Mouse (Mus musculus): ENCODE results near the gene Tenm4. TPM values are rescaled to one million over a fixed set of nuclear protein-coding genes. Genes with fewer than 3 reads are reported as not detected.

The Tenm4 gene
- total and polyA plus RNA-seq, 2 experiments from 2014 or later = 1.4 to 5.9 TPM

GRCm38 (mm10) chr7:96363311-96363710 lies 192.3 kb downstream of the Tenm4 start:
- Histone ChIP-seq H3K4me3 (ENCODE audit: low read depth, low read length) (no peak overlapping the region), H3K9me3 (replicated peaks; ENCODE audit: control insufficient read depth, low read length) (no peaks in the 10 kb centered on the region), H3K4me1 (ENCODE audit: control insufficient read depth, insufficient read depth) (no peaks in the 10 kb centered on the region), H3K9ac (replicated peaks; ENCODE audit: low read depth, low read length) (no peak overlapping the region), H3K27ac (ENCODE audit: low read depth) (no peak overlapping the region), H3K27me3 (ENCODE audit: control insufficient read depth, insufficient read depth, low read length) (no peaks in the 10 kb centered on the region), H3K4me2 (ENCODE audit: low read depth, low read length) (no peak overlapping the region), H3K36me3 (replicated peaks; ENCODE audit: control insufficient read depth, insufficient read depth, low read length) (no peaks in the 10 kb centered on the region)
- DNase-seq (ENCODE audit: low spot score) (no peak), ATAC-seq (ENCODE audit: insufficient read depth, low read depth) (no peak)
- TF ChIP-seq EP300 (IDR thresholded peaks at IDR 0.05; ENCODE audit: low read depth) (no peak), CTCF (IDR thresholded peaks at IDR 0.05; ENCODE audit: low read depth) (no peak)
- WGBS = 39% methylated on average over 3 of the region's 3 CpGs

DNA sequence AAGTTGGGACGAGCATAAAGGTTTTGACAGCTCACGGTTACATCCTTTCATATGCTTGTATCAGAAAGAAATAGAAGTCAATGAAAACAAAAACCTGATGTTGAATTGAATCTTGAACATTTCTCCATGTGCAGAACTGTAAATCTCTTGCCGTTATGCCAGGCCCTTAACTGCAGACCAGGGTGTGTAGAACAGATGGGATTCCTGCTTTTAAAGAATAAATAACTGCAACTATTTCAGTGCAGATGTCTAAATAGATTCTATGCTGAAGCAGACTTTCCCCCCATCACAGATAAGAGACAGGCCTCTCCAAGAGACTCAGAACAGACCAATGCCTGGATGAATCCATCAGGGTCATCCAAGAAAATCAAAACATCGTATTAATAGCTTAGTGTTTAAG lies 198.9 kb downstream of the Tenm4 start:
- DNase-seq (ENCODE audit: low spot score) (no peak), ATAC-seq (ENCODE audit: insufficient read depth, low read depth) (no peak)
- Histone ChIP-seq H3K4me2 (ENCODE audit: low read depth, low read length) (no peak overlapping the region), H3K9ac (replicated peaks; ENCODE audit: low read depth, low read length) (no peak overlapping the region), H3K9me3 (replicated peaks; ENCODE audit: control insufficient read depth, low read length) (no peaks in the 10 kb centered on the region), H3K27me3 (ENCODE audit: control insufficient read depth, insufficient read depth, low read length) (no peaks in the 10 kb centered on the region), H3K27ac (ENCODE audit: low read depth) (no peak overlapping the region), H3K4me3 (ENCODE audit: low read depth, low read length) (no peak overlapping the region), H3K36me3 (replicated peaks; ENCODE audit: control insufficient read depth, insufficient read depth, low read length) (no peaks in the 10 kb centered on the region), H3K4me1 (ENCODE audit: control insufficient read depth, insufficient read depth) (no peaks in the 10 kb centered on the region)
- WGBS = 89% methylated on average over 4 of the region's 4 CpGs
- no peak for TF ChIP-seq CTCF (IDR thresholded peaks at IDR 0.05; ENCODE audit: low read depth)
- TF ChIP-seq EP300 (IDR thresholded peaks at IDR 0.05; ENCODE audit: low read depth) = no peak

- DNase-seq (ENCODE audit: low spot score) (no peak), ATAC-seq (ENCODE audit: insufficient read depth, low read depth) (no peak)
- H3K27ac ChIP-seq (ENCODE audit: low read depth) = no peak overlapping the region
- no peak overlapping the region for H3K4me2 ChIP-seq (ENCODE audit: low read depth, low read length)
- no peaks in the 10 kb centered on the region for H3K27me3 ChIP-seq (ENCODE audit: control insufficient read depth, insufficient read depth, low read length)
- H3K36me3 ChIP-seq (replicated peaks; ENCODE audit: control insufficient read depth, insufficient read depth, low read length) = no peaks in the 10 kb centered on the region
- no peak overlapping the region for H3K9ac ChIP-seq (replicated peaks; ENCODE audit: low read depth, low read length)
- no peaks in the 10 kb centered on the region for H3K9me3 ChIP-seq (replicated peaks; ENCODE audit: control insufficient read depth, low read length)
- no peak for TF ChIP-seq CTCF (IDR thresholded peaks at IDR 0.05; ENCODE audit: low read depth)
- TF ChIP-seq EP300 (IDR thresholded peaks at IDR 0.05; ENCODE audit: low read depth) = no peak
- H3K4me3 ChIP-seq (ENCODE audit: low read depth, low read length) = no peak overlapping the region
- WGBS = 41% methylated on average over 6 of the region's 6 CpGs
- H3K4me1 ChIP-seq (ENCODE audit: control insufficient read depth, insufficient read depth) = no peaks in the 10 kb centered on the region
These were observed 203.1 kb downstream of the Tenm4 start for GRCm38 (mm10) chr7:96374004-96374663.

DNA sequence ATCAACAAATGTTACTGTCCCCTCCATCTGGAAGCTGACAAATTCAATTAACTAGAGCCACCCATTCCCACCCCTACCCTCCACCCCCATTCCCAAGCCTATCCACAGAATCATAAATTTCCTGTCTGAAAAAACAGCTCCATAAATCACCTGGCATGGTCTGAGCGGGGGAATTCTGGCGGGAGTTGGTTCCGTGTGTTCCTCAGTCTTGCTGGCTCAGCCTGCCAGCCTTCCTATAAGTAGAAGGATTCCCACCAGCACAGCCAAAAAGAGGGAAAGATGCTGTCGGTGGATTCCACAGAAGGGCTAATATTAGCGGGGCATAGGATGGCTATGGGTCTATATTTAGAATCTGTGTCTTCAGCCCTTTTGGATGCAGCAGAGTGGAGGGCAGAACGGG lies 204.5 kb downstream of the Tenm4 start:
- no peaks in the 10 kb centered on the region for H3K9me3 ChIP-seq (replicated peaks; ENCODE audit: control insufficient read depth, low read length)
- no peaks in the 10 kb centered on the region for H3K4me1 ChIP-seq (ENCODE audit: control insufficient read depth, insufficient read depth)
- no peaks in the 10 kb centered on the region for H3K27me3 ChIP-seq (ENCODE audit: control insufficient read depth, insufficient read depth, low read length)
- DNase-seq (ENCODE audit: low spot score) (peak; percentile 18), ATAC-seq (ENCODE audit: insufficient read depth, low read depth) (no peak)
- H3K4me2 ChIP-seq (ENCODE audit: low read depth, low read length) = no peak overlapping the region
- TF ChIP-seq EP300 (IDR thresholded peaks at IDR 0.05; ENCODE audit: low read depth) (no peak), CTCF (IDR thresholded peaks at IDR 0.05; ENCODE audit: low read depth) (no peak)
- 38% methylated on average over 6 of the region's 6 CpGs for WGBS
- H3K36me3 ChIP-seq (replicated peaks; ENCODE audit: control insufficient read depth, insufficient read depth, low read length) = no peaks in the 10 kb centered on the region
- H3K4me3 ChIP-seq (ENCODE audit: low read depth, low read length) = no peak overlapping the region
- no peak overlapping the region for H3K9ac ChIP-seq (replicated peaks; ENCODE audit: low read depth, low read length)
- no peak overlapping the region for H3K27ac ChIP-seq (ENCODE audit: low read depth)

DNA sequence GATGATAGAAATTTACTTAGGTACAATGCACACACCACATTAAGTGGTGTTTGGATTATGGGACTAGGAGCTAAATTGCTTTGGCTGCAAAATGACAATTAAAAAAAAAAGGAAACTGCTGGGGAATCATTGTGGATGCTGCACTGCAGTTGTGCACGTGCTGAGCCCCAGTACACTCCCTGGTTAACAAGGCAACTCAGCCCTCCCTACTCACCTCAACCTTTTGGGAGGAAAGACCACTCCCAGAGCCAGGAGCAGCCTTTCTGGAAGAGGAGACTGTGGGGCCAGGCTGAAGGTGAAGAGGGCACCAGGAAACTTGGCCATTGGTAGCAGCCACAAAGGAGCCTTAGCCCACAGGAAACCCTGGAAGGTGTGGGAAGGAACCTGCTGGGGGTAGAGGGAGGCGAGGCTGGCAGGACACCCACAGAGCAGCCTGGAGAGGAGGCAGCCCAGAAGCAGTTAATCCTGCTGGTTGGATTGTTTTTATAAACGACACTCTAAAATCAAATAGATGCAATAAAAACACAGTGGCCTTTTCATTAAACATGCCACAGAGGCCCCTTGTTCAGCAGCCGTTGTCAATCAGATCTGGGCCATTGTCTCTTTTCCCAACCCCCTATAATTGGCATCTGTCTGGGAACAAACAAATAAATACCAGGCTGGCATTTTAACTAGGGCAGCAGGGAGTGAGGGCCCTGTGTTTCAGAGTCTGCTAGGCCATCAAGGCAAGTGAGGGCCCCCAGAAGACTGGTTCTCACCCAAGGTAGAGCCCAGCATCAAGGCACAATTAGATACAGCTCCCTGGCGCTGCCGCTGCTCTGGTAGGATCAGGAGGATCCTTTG lies 212.9 kb downstream of the Tenm4 start:
- no peak overlapping the region for H3K4me2 ChIP-seq (ENCODE audit: low read depth, low read length)
- no peak overlapping the region for H3K4me3 ChIP-seq (ENCODE audit: low read depth, low read length)
- no peak for ATAC-seq (ENCODE audit: insufficient read depth, low read depth)
- H3K27me3 ChIP-seq (ENCODE audit: control insufficient read depth, insufficient read depth, low read length) = no peaks in the 10 kb centered on the region
- no peaks in the 10 kb centered on the region for H3K9me3 ChIP-seq (replicated peaks; ENCODE audit: control insufficient read depth, low read length)
- DNase-seq (ENCODE audit: low spot score) = no peak
- no peaks in the 10 kb centered on the region for H3K4me1 ChIP-seq (ENCODE audit: control insufficient read depth, insufficient read depth)
- H3K9ac ChIP-seq (replicated peaks; ENCODE audit: low read depth, low read length) = no peak overlapping the region
- no peak for TF ChIP-seq CTCF (IDR thresholded peaks at IDR 0.05; ENCODE audit: low read depth)
- no peak for TF ChIP-seq EP300 (IDR thresholded peaks at IDR 0.05; ENCODE audit: low read depth)
- no peaks in the 10 kb centered on the region for H3K36me3 ChIP-seq (replicated peaks; ENCODE audit: control insufficient read depth, insufficient read depth, low read length)
- no peak overlapping the region for H3K27ac ChIP-seq (ENCODE audit: low read depth)
- WGBS = 44% methylated on average over 6 of the region's 6 CpGs

Data from heart, postnatal 0 days (tissue).